Mouse (Mus musculus) adrenal gland, postnatal 14 days (tissue): ENCODE measurements around the gene Sri. TPM values are rescaled to one million over a fixed set of nuclear protein-coding genes. Genes with fewer than 3 reads are reported as not detected.
A peak's percentile ranks its signal among the peaks of the same experiment; 100 is the strongest.
"Not testable (repeated sequence)": the region's sequence is repeated elsewhere in the genome, so short reads cannot be mapped to it uniquely, and the experiment has no call there.

Experiments
- DNase-seq: peaks from one replicate; pipeline ENCODE4 v3.0.0; 2021; ENCODE audit warnings: mixed read lengths
- long read RNA-seq, 2 experiments: library from polyadenylated mRNA; stranded (forward); transcript quantifications; one replicate each; pipeline ENCODE4 v2.0.0; 2021
- total RNA-seq: library from RNA; stranded (reverse); gene quantifications from 2 replicates; pipeline ENCODE4 v1.2.3, GENCODE M21; 2021

Sri gene
- total RNA-seq = 93.5 and 125 TPM in 2 replicates
- long read RNA-seq, experiment 1, transcript Sri-205 (8 exons, 2,251 nt) = major isoform, 85 of 100 reads
- long read RNA-seq, experiment 1, partial matches to known transcripts = 8 of 100 reads
- long read RNA-seq, experiment 1, other reads (novel, unspliced or antisense) = 7 of 100 reads
- long read RNA-seq, experiment 2, transcript Sri-205 (8 exons, 2,251 nt) = major isoform, 71 of 85 reads
- long read RNA-seq, experiment 2, partial matches to known transcripts = 6 of 85 reads
- long read RNA-seq, experiment 2, other reads (novel, unspliced or antisense) = 8 of 85 reads

DNA sequence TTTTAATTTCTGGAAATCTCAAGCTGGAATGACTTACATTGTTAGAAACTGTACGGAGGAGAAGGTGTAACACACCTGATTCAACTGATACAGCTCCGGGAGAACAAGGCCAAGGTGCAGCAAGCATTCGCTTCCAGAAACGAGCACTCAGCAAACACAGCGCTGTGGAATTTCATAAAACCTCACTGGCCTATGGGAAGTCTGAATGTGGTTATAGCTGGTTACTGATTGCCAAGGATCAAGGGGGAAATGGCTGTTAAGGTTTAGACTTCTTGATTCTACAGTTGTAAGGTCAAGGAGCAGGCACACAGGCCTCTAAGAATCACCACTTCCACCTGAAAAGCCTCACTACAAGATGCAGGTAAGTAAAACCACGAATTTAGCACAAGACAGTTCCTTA is at the start of gene Sri:
Gene Sri, plus strand, starts transcription at position 224 of the 400 bp plus-strand sequence.
- DNase-seq = no peak

DNA sequence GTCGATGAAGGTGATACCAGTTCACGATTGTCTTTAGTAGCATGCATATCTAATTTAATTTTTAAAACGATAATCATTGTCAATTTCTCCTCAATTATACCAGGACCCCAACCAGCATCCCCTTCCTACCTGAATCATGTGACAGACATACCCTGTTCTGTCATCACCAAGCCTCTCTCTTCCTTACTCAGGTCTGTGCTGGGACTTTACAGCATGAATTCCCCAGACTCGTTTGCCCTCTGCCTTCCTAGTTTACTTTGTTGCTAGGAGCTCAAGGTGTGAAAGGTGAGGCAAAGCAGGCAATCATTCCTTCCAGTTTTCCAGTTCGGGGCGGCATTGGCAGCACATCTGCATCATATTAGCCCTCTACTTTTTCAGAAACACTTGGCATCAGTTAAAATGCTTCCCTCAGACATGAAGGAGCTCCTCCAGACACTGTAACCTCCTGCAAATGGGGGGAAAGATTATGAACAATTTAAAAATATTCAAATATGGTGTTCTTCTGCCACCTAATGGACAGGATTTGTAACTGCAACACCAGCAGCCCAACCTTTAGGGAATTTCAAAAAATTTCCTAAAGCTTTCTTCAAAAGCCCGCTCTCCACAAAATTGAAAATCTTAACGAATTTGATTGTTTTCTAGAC is 49.4 kb upstream of the Sri start:
- DNase-seq = no peak

DNA sequence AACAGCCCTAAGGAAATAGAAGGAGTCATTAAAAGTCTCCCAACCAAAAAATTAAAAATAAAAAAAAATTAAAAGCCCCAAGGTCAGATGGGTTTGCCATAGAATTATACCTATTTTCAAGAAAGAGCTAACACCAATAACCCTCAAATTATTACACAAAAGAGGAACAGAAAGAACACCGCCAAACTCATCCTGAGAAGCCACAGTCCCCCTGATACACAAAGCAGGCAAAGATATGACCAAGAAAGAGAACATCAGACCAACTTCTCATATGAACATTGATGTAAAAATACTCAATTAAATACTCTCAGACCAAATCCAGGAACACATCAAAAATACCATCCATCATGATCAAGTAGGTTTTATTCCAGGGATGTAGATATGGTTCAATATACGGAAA is 48.8 kb upstream of the Sri start:
- no peak for DNase-seq

DNA sequence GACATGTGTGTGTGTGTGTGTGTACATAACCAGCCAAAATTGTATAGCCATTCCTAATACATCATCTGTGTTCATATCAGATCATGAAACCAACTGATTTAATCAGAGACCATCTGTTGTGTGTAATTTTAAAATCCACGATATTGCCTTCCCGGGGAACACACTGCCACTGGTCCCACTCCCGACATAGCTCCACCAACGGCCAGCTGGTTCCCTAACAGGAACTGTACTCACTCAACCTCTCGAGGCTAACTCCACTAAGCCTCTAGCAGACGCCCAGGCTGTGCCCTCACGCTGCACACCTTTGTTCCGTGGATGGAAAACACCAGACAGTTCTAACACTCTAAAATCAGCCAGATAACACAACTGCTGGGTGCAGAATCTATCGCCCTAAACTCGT is 45.4 kb upstream of the Sri start:
- DNase-seq = no peak

DNA sequence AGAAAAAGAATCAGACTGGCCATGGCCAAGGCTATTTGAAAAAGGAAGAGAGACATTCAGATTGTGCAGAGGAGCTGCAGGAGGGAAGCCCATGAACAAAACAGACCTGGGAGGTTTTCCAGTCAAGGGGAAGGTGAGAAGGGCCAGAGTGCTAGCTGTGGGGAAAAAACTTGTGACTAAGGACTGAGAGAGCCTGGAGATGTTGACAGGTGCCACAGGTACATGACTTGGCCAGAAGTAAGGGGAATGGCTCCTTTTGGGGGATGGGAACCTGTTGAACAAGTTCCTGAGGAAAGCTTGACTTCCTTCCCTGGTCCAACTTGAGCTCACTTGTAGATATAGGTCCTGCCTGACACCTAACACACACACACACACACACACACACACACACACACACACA is 43.1 kb upstream of the Sri start:
- no peak for DNase-seq

DNA sequence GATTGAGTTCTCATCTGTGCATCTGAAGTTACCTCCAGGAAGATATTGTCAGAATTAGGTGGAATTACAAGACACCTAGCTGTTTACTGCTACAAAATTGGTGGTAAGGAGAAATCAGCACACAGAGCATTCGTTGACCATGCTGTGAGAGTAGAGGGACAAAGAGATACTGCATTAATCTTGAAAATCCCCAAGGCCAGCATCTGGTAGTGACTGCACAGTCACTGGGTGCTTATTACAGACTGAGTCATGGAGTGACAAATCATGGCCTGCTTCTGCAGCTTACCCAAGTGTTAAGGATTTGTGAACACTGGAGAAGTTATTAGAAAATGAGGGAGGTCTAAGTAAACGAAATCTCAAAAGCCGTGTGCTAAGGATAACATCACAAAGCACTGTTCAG is 32.6 kb upstream of the Sri start:
- DNase-seq = no peak

DNA sequence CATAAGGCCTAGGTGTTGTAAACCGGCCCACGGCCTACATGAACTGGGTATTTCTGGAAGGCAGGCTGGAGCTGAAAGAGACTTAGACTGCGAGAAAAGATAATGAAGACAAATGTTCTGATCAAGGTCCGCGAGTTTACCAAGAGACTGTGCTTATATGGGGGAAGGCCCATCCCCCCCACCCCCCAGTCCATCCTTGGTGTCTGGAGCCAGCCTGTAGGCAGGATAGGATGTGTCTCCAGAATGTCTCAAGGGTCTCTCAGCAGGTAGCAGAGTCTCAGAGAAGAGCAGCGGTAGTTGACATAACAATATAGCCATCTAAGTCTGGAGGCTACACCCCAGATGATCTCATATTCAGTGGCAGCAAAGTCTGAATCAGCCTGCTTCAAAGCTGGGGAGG is 11.3 kb upstream of the Sri start:
- not testable (repeated sequence) for DNase-seq

DNA sequence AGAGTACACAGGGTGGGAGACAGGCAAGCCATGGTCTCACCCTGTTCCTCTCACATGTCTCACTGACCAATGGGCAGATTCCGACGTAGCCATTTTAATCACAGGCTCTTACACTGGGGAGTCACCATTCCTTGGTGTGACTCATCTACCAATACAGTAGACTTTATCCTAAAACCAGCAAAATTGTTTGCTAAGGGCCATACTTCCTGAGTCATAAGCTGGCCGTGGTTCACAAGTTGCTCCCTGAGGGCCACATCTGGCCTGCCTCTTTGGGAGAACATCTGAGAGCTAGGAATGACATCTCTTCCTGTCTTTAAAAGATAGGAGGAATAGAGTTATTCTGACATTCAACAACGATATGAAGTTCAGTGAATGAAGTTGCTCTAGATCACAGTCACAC is 7.9 kb downstream of the Sri start:
- no peak for DNase-seq

DNA sequence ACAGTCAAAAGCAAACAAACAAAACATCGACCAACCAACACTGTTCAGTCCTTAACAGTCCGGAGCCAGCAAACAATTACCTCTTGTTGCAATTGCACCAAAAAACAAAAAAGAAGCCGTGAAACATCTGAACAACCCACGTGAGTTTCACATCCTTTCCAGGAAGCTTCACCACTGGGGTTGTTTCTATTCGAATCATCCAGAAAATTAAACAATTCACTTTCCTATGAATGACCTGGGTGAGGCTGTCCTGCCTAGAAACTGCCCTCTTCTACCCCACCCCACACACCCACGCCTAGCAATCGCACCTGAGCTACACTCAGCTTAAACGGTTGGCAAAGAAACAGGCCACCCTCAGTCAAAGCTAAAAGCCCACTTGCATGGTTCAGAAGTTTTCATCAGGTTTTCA is 9.8 kb downstream of the Sri start:
- DNase-seq = no peak

DNA sequence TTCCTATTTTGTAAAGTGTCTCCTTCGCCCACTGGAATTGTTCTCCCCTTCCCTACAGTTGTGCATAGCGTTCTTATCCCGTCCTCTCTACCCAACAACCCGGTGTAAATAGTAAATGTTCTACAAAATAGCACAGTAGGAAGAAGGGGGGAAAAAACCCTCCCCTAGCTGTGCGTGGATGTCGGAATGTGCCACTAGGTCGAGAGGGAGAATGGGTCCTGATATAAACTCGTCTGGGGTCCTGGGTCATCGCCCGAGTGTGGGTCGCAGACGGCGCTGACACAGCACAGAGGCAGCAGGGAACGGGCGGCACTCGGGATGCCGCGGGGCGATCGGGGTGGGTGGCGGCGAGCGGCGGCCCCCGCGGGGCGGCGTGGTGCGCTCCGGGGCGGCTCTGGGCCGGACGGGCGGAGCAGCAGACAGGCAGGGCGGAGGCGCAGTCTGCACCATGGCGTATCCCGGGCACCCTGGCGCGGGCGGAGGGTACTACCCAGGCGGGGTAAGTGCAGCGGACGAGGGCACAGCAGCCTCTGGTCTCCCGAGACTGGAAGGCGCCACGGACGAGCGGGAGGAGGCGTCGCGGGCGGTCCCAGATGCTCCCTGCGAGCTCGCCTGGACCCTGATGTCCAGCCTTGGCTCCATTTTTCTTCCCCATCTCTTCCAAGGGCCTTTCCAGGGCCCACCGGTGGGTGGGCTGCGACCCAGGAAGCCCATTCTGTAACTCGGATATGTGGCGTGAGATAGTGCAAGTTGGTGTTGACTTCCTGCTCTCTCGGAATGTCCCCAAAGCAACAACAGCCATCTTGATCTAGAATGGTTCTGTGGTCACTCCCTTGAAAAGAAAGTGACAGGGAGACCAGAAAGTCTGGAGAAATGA is 10.5 kb downstream of the Sri start:
- peak; percentile 96 for DNase-seq

DNA sequence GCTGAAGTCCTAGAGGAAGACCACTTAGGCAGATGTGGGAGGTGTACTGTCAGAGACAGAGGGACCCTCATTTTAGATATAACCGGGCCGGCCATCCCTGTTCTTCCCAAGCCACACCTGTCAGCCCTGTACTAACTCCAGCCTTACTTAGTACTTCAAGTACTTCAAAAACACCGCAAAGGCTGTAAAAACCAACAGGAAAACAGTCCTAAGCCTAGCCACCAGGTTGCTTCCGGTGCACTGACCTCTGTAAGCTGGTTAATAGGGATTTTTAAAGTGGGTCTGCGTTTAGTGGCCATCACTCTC is 11.1 kb downstream of the Sri start:
- no peak for DNase-seq

DNA sequence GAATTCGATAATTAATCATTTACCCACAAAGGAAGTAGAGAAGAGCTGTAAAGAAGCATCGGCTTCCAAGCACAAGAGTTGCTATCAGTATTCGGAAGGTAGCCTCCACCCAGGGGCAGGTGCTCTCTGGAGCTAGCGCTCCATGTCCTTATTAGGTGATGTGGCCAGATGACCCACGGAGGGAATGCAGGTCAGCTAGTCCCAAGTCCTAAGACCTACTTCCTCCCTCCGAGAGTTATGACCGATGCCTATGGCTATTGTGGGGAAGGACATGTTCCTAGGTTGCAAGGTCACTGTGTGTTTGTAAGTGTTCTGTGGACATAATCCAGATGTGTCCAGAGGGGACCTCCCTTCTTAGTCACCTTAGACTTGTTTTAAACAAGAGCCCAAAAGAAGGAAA is 12.2 kb downstream of the Sri start:
- DNase-seq = no peak

DNA sequence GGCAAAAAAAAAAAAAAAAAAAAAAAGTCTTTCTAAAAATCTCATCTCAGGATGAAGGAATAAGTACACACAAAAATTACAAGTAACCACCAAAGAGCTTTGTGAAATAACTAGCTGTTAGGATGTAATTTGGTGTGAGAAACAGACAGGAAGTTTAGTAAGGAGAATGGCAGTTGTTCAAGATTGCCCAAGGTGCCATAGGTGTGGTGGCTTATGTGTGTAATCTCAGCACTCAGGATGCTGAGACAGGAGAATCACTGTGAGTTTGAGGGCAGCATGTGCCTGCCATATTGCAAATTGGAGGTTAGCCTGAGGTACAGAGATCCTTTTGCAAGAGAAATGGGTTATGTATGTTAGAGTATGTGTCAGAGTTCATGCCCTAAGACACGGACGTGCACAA is 16.6 kb downstream of the Sri start:
- DNase-seq = no peak

DNA sequence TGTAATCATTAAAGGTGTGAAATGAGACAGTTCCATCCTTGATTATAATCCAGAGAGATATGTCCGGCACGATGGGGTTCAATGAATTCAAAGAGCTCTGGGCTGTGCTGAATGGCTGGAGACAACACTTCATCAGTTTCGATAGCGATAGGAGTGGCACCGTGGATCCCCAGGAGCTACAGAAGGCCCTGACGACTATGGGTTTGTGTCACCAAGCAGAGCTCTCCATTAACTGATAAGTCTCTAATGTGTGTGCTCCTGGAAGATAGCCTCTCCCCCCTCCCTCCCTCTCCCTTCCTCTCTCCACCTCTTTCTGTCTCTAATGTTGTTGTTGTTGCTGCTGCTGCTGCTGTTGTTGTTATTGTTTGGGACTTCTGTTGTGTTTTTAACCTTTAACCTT is 17.3 kb downstream of the Sri start:
- no peak for DNase-seq

DNA sequence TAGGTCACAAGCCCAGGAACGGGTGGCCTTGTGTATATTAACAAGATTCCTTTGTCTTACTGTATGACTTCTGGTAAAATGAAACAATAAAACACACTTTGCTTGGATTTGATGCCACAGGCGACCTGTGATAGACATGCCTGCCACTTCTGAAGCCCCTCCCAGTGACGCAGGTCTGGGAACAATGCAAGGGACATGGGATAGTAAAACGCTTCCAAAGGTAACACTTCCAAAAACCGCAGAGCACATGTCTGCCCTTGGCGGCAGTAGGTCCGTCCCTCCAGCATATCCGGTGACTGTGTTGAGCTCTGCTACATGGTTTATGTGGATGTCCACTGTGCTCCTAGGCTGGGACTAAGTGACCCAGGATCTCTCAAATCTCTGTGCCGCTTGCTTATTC is 27.5 kb downstream of the Sri start:
- DNase-seq = no peak

DNA sequence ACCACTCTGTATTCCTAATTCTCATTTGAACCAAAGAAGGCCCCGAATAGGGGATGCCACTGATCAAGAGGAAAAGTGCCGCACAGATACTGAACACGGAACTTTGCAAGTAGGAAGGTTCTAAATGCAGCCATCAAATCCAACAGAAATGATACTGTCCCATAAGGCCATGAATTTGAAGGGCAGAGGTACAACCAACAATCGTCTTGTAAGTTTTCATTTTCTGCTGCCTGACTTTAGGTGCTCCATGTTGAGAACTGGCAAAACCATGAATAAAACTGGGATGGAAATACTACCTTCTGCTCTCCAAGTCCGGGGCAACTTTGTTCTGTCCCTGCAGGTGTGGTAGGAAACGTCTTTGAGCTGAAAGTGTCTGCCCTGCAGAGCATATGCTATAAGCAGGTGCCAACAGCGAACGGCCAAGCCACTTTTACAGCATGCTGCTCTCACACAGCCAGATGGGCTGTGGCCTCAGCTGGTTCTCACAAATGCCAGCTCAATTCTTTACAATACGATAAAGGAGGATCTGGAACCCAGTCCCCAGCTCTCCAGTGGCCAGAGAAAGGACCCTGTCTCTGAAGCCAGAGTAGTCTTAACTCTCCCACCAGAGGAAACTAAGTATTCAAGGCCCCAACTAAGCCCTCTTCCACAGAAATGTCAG is 28.2 kb downstream of the Sri start:
- DNase-seq = no peak

DNA sequence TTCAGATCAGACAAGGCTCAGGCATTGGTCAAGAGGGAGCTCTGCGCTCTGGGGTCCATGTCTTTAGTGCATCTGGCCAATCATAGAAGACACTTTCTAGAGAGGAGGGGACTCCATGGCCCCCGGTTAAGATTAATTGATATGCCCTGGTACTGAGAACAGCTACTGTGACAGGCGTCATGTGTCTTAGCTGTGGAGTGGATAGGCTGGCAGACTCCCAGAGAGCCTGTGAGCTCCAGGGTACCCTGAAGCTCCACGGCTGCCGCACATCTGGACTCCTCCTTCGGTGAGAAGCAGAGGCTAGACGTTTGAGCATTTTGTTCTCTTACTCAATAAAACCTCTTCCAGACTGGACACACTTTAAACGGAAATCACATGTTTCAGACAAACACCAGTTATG is 31.6 kb downstream of the Sri start:
- no peak for DNase-seq

DNA sequence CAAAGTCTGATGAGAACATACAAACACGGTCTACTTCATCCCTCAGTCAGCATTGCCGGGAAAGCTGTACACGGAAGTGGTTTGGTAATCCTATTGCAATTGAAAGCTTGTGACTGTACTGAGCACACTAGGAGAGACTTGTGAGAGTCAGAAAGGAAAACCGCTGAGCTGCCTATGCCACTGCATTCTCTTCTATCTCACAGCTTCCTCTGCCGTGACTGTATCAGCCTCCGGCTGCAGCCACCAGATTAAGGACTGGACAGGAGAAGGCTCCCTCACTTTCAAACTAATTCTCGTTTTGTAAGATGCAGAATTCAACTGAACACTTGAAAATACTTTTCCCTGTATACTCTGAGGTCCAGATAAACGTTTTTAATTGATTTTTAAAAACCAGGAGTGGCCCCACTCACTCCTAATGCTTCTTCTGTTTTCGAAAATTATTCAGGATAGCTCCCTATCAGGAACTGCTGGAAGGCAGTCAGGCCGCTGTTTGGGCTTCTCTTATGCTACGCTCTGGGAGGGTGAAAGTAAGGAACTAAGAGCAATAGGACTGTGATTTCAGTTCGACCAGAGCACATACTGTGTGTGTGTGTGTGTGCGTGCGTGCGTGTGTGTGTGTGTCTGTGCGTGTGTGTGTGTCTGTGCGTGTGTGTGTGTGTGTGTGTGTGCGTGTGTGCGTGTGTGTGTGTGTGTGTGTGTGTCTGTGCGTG is 37.1 kb downstream of the Sri start:
- DNase-seq = no peak

DNA sequence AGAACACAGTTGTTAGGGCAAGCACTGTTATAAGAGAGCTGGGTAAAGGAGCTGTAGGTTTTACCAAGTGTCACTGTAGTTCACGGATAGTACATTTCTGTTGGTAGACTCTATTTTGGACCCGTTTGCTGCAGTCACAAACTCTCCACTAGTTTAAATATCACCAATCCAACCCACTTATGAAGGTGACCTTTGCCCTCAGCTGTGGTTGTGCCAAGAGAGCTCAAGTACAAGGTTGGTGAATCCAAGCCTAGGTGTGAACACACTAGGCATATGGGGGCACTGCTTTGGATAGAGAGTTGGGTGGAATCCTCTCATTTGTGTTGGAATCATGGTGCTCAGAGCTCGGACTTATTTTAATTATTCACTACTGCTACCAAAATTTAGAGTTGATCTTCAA is 39.8 kb downstream of the Sri start:
- DNase-seq = no peak

DNA sequence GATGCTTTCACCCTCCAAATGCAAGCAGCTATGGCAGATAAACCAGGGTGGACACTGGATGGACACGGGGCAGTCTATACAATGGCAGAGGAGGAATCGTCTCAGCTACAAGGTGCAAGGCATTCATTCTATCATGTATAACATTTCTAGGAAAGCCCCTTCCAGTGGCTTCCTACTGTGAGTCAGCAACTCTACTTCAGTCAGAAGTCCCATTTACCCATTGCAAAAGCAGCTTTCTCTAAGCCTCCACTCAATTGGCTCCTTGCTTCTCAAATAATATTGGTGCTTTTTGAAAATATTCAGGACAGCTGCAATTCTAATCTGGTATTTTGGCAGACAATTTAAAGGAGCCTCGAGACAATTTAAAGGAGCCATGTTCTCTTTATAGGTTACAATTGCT is 42.3 kb downstream of the Sri start:
- no peak for DNase-seq

DNA sequence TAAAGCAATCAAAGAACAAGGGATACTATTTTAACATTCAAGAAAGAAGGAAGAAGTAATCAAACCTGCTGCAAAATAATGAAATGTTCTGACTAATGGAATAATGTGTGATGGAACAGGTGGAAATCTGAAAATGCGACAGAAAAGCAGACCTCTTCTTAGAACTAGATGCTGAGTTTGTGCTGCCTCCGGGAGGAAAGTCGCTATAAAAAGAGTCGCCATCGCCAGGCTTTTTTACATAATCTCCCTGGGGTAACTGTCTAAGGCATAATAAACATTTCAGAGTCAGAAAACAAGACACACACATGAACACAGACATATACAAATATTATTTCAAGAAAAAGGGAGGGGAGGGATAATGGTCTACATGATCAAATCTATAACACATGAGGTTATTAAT is 49.0 kb downstream of the Sri start:
- DNase-seq = no peak

DNA sequence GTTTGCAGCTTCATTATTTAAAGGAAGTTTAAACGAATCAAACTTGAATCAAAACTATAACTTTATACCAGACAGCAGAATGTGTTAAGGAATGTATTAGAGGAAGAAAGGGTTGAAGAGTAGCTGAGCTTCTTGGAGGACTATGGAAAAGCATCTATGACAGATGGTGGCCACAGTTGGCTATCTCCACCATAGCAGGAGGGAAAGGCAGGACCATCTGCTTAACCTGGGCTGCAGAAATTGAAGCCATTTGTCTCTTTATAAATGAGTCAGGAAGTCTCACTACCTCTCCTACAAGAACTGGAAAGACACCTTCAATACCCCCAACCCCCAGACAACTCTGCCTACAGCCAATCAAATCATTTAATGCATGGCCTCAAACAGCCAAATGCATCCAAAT is 49.8 kb downstream of the Sri start:
- DNase-seq = no peak
